Mouse (Mus musculus) cerebellum, adult 8-10 months (tissue): Measurements from ENCODE around the gene Farsa.

ENCODE experiments used
- DNase-seq: peaks from one replicate; pipeline ENCODE4 v3.0.0; 2022

Farsa gene

DNA sequence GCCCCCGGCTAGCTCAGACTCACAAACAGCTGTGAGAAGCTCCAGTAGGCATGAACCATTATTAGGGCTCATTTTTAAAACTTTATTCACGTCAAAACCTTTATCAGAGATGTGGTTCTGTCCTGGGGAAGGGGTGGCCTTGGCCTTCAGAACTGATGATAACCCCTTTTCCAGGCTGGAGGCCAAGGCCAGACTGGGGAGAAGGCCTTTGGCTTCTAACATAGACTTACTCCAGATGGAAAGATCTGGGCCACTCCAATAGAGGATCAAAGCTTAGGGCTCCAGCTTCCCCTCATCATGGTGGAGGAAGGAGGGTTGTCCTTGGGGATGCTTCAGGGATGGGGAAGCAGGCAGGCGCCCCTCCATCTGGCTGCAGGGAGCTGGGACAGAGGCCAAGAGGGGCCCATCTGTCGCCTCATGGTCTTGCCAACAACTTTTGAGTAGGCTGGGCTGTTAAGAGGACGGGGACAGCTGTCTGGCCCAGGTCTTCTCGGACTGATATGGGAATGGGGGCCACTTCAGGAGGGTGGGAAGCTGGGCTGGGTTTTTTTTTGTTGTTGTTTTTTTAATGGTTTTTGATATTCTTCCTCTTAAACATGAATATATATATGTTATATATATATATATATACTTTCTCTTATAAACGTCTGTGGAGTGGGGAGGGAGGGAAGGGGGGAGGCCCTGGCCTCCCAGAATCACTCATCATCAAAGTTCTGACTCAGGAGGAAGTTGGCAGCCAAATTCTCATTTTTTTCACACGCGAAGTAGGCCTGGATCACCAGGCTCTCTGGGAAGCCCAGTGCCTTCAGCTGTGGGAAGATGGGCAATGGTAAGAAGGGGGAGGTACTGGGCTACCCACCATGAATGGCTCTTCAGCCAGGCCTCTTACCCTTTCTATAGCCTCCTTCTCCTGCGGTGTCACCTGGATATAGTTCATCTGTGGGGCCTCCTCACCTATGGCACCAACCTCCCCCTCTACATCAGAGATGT is 21.6 kb upstream of the Farsa start:
- peak; percentile 79 for DNase-seq

DNA sequence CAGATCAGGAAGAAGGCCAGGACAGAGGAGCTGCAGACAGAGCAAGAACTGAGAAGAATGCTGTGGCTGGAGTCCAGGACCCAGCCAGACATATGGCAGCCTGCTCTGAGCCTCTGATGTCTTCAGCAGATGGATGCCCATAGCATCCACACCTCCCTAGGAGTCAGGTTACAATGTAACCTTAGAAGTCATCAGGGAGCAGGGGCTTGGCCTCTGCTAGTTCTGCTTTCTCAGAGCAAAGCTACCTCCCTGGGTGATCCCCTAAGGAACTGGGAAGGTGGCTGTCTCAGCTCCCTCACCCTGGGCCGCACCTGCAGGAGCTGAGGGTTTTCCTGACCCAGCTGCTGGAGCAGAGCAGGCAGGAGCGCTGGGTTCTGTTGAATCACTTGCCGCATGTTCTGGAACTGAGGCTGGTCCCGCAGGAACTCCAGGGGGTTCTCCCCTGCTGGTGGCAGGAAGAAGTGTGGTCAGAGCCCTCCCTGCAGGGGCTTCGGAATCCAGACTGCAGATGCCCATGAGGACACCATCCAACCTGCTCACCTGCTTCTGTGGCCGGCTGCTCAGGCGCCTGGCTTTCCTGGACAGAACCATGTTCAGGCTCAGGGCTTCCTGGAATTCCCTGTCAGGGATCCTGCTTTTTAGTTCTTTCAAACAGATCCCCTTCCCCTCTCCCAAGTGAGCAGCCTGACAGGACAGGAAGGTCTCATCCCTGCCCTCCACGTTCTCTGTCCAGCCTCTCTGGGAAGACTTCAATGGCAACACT is 19.5 kb upstream of the Farsa start:
- DNase-seq = peak; percentile 35

GRCm38 (mm10) chr8:84837912-84838470 is 18.8 kb upstream of the Farsa start:
- DNase-seq = no peak

DNA sequence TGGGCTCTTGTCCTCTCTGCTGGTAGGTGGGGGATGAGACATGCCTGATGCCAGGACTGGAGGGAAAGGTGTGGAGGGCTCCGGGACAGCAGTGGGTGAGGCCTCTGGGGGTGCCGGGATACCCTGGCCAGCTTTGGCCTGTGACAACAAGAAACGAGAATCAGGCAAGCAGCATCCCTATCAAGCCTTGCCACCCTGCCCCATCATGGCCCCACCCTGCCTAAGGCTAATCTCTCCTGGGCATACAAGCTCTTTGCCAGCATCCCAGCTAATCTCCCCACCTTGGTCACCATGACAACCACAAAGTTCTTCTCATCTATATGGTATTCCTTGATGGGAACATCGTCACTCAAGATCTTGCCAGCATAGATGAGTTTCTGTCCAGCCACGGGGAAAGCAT is 18.3 kb upstream of the Farsa start:
- no peak for DNase-seq

GRCm38 (mm10) chr8:84839411-84839810 is 17.4 kb upstream of the Farsa start:
- no peak for DNase-seq

GRCm38 (mm10) chr8:84839875-84840247 is 16.9 kb upstream of the Farsa start:
- no peak for DNase-seq

DNA sequence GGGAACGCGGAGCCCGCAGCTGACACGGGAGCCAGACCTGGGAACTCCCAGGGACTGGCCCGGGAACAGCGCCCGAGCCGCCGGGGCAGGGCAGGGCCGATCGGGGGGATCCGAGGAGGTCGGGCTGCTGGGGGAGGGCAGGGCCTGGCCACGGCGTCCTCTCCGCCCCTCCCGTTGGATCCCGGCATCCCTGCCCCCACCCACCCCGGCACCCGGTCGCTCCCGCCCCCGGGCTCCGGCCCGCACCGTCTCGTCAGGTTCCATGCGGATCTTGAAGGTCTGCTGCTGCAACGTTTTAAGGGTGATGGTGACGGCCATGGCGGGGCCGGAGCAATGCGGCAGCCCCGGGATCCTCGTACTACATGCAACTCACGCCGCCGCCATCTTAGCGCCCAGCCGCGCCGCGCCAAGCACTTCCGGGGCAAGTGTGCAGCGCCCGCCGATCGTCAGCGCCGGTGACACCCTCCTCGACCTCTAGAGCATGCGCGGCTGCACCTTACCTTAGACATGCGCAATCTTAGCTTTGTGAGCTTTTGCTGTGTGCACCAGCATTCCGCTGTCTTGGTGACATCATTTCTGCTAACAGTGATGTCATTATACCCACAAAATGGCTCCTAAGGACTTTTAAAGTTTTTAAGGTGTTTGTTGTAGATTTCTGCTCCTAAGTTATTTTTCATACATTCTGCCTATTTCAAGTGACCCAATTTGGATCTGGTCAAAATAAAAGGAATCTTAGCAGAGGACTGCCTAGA is 16.4 kb upstream of the Farsa start, which contains the start of gene Rad23a:
Gene Rad23a, minus strand, starts transcription at position 418 of the 752 bp plus-strand sequence.
- peak; percentile 87 for DNase-seq

DNA sequence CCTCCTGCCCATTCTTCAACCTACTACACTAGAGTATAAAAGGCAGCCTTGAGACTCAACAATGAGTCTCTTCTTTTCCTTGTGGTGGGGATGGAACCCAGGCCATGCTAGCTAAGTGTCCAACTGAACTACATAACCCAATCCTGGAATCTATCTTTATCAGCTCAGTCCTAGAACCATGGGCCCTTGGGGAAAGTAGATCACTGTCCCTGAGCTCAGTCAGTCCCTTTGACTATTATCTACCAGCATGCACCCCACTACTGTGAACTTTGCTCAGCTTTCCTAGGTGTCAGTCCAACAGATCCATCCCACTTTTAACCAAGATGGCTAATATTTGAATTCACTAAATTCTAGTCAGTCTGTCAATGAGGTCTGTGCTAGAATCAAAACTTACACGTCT is 15.3 kb upstream of the Farsa start:
- no peak for DNase-seq

DNA sequence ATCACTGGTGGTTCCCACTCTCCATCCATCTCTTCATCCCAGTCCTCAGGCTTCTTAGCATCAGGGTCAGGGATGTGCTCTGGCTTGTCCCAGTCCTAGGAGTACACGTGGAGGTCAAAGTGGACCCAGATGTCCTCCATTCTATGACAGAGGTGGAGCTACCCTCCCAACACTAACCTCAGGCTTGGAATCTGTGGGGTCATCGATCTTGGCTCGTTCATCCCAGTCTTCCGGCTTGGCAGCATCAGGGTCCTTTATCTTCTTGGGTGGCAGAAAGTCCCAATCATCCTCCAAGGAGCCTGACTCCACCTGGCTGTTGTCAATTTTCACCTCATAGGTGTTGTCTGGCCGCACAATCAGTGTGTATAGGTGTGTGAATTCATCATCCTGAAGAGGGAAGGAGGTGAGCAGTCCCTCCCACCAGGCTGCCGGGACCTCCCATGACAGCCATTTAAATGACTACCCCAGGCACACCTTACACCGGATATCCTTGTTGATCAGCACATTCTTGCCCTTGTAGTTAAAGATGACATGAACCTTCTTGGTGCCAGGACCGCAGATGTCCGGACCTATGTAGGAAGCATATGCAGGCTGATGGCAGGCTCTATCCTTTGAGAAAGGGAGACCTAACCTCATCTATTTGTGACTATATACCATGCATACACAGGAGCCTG is 12.3 kb upstream of the Farsa start:
- no peak for DNase-seq

DNA sequence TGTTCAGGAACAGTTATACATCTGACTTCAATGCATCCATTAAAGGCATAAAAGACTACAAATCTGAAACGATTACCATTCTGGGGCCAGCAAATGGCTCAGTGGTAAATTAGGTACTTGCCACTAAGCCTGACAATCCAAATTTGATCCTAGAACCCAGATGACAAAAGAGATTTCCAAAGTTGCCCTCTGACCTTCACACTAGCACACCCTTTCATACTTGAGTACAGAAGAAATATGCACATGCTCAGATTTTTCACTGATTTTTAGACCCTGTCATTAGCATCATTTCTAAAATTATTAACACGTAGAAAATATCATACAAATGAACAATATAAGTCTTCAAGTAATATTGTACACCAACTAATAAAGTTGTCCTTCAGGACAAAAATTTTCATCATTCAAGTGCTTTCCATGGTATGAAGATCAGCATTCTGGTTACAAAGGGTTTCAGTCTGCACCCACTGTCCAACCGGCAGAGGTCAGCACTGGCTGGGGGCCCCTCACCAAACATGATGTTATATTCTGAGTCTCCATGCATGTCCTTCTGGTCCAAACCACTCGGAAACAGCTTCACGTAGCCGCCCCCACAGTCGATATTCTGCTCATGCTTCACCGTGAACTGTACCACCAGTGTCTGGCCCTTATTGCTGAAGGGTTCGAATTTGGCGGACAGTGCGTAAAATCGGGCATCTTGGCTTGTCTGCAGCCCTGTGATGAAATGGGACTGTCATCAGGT is 11.3 kb upstream of the Farsa start:
- DNase-seq = no peak

- peak; percentile 52 for DNase-seq
Measured at GRCm38 (mm10) chr8:84846094-84846721, 10.6 kb upstream of the Farsa start.

DNA sequence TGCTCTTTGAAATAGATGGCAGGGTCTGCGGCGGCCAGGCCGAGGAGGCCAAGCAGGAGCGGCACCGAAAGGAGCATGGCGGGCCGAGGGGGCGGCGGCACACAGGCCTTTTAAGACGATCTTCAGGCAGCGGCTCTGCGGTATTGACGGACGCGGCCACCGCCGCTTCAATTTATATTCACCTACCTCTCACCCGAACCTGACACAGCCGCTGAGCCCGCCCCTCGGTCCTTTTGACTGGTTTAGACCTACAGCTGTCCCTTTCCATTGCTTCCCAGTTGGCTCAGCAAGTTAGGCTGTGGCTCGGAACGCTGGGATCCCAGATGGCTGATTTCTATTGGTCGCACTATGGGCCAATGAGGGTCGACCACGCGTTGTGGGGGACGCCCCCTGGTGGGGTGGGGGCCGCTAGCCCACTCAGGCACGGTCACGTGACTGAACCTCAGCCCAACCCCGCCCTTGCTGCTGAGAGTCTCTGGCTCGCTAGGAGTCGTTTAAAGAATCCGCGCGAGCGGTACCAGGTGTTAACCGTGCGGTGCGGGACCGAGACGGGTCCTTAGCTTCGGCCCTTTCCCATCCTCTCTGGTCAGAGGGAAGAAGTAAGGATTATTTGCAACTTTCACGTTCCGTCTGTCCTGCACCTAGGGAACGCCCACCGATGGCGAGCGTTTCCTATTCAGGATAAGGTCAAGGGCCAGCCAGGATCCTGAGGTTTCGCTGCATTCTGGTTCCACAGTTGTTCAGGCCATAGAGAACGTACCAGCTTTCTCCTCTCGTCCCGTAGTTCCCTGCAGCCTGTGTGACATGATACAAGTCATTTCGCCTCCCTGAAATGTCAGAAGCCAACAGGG is 9.8 kb upstream of the Farsa start, which contains the start of gene Calr:
Gene Calr, minus strand, starts transcription at position 213 of the 851 bp plus-strand sequence.
- DNase-seq = peak; percentile 99

- no peak for DNase-seq
Measured at GRCm38 (mm10) chr8:84847684-84848435, 8.9 kb upstream of the Farsa start.

DNA sequence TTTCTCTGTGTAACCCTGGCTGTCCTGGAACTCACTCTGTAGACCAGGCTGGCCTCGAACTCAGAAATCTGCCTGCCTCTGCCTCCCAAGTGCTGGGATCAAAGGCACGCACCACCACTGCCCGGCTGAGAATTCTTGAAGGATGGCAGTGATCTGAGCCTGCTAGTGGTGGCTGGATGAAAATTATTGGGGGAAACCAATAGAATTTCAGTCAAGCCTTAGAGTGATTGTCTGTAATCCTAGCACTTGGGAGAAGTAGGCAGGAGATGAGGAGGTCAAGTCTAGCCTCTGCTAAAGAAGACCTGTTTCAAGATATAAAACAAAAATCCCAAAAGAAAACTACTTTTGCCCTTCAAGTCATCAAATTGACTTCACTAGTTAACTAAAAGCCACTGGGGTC is 355 bp upstream of the Farsa start:
- no peak for DNase-seq

GRCm38 (mm10) chr8:84871376-84872308 is 14.9 kb downstream of the Farsa start, which contains the start of gene Syce2:
Syce2 (plus strand) TSS chr8:84872111.
- peak; percentile 53 for DNase-seq

DNA sequence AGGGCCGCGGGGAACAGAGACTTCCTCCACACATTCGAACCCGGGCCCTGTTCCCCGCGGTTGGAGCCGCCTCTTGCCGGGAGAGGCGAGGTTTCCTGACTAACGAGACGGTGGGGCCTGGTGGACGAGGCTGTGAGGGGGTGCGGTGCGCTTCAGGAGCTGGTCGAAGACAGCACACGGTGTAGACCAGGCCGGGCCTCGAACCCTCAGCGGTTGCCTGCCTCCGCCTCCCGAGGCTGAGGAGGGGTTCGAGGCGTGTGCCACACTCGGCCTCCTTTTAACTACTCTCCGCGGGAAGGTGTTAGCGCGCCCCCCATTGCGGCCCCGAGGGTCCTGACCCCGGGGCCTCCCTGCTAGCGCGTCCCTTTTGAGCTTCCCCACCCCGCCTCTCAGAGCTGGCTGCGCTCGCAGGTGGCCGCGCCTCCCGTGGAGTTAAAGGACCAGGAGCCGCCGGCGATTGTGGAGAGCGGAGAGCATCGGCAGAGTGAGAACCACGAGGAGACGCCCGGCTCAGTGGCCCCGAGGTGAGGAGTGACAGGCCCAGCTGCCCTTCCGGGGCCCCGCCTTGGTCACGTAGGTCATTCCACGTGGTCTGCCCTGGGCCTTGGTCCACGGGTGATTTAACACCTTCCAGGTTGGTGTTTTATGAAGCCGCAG is 15.6 kb downstream of the Farsa start:
- no peak for DNase-seq

DNA sequence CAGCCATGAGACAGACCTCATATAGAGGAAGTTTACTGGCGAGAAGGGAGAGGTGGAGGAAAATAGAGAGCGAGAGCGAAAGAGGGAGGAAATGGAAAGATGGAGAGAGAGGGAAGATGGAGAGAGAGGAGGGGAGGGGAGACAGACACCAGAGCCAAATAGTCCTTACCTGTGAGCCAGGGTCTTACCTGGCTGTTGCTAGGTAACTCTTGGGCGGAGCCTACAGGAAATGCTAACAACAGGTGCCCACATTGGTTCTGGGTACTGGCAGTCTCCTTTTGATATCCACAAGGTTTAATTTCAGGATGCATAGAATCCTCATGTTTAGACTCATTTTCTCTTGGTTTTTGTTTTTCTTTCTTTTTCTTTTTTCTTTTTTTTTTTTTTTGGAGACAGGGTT is 16.2 kb downstream of the Farsa start:
- DNase-seq = no peak
